Mouse (Mus musculus): ENCODE measurements at regions not wholly inside any gene's neighbourhood (a gene's known extent, or its start where the extent isn't known, plus 50 kb on each side); places are given as distances from the start of the nearest gene placed in this dataset.
A peak's percentile ranks its signal among the peaks of the same experiment; 100 is the strongest.

DNA sequence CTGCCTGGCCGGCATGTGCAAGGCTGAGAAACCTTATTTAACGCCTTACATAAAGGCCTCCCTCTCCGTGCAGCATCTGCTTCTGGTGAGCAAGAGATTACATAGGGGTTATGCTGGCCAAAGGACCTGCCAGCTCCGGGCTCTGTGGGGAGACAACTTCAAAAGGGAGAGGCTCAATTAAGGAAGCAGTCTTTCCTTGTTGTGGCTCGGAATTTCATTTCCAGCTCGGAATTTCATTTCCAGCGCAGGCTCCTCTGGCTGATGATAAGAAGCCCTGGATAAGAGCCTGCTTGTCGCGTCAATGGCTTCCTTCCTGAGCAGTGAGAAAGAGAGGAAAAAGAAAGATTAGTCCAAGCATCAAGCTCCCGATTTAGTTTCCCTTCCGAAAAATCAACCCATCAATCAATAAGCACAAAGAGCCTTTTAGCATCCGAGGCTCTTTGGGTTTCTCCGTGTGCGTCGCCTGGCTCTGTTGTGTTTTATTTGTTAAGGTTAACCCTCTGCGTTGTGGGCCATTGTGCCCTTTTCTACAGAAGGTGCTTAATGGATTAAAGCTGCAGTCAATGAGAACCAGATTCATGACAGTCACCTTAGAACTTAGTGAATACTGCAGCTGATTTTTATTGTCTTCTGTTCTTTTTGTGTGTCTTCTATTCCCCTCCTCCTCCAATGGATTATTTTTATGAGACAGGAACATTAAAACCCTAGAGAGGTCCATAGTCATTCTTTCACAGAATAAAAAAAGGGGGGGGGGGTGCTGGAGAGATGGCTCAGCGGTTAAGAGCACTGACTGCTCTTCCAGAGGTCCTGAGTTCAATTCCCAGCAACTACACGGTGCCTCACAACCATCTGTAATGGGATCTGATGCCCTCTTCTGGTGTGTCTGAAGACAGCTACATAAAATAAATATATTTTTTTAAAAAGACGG, 218.3 kb downstream of the Myo1b start:
- peak; percentile 57 for DNase-seq (ENCODE audit: extremely low spot score, low spot score)

DNA sequence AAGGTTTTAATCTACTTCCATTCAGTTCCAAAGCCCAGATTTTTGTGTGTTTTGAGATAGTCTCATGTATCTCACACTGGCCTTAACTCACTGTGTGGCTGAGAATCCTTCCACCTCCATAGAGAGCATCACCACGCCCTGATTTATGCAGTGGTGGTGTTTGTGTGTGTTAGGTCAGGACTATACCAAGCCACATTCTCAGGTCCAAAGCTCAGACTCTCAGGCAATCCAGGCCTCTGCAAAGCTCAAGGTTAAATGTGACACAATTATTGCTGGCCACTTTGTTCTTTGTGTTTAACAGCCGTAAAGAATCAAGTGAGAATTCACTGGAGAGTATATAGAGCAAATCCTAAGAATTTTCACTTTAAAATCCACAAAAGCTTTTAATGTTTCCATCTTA, 218.2 kb upstream of the Nabp1 start:
- DNase-seq (ENCODE audit: extremely low spot score, low spot score) = no peak

DNA sequence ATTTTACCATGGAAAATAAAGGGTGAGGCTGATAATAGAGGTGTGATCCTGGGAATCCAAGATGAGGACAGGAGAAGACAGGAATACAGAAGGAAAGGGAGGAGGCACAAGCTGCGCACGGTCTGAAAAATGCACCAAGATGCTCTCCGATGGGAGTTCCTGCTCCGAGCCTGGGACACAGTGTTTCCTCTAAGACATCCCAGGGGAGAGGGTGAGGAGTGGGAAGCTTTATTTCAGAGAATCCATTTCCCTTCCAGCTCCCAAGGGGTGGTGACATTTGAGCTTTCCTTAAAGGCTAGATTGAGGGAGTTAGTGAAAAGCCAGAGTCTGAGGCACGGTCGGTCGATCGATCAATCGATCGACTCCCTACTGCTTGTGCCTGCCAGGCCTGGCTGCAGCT, 212.7 kb upstream of the Nabp1 start:
- no peak for DNase-seq (ENCODE audit: extremely low spot score, low spot score)

DNA sequence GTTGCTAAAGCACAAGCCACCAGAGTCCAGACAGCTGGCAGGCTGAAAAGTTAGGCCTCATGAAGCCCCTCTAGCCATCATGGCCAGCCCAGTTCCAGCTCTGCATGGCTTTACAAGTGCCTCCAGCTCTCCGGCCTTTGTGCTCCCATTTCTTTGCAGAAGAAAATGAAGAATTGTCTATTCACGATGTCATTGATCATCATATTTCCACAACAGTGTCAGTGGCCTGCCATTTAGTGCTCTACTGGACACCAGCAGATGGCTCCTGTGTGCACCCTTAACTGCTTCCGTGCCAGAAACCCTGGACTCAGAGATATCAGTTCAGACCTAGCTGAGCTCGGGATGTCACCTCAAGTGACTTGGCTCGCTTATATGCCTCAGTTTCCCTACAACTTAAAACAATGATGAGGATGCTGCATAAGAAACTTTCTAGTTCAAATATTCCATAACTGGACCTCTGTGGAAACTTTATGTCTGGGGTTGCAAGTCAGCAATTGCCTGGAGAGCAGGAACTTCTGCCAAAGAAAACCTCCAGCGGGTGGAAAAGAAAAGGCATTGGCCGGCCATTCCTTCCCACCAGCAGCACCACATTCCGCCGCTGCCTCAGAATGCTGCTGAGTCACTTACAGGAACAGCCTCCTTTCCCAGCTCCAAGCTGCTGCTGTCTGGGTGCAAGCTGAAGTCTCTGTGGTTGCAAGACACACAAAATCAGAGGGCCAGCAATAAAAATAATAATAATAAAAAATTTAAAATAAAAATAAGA, 211.4 kb upstream of the Nabp1 start:
- DNase-seq (ENCODE audit: extremely low spot score, low spot score) = no peak

DNA sequence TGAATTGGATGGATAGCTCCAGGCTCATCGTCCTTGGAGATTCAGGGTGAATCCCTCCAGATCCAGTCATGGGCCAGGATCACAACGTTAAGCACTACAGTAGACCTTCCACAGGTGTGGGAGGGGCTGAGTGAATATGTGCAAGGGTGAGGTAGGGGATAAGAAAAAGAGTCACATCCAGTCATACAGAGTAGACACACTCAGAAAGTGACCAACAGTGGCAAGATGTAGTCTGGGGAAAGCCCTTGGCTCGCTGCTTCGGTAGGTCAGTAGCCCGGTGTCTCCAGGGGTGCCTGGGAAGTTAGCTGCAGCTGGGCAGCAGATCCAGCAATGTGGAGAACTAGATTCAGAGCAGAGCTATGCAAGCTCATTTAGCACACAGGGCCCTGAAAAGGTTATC, 210.7 kb upstream of the Nabp1 start:
- DNase-seq (ENCODE audit: extremely low spot score, low spot score) = no peak

DNA sequence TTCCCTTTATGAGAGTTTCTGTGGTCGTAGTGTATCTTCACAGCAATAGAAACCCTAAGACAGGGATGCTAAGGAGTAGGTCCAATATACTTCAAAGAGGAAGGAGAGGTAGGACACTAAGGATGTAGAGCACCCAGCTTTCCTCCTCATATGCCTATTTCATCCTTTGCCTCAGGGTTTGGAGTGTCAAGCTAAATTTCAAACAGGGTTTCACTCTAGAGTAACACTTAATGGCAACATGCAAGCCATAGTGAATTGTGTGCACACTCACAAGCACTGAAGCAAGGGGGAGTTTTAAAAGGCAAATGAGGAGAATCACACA, 210.0 kb upstream of the Nabp1 start:
- DNase-seq (ENCODE audit: extremely low spot score, low spot score) = no peak

DNA sequence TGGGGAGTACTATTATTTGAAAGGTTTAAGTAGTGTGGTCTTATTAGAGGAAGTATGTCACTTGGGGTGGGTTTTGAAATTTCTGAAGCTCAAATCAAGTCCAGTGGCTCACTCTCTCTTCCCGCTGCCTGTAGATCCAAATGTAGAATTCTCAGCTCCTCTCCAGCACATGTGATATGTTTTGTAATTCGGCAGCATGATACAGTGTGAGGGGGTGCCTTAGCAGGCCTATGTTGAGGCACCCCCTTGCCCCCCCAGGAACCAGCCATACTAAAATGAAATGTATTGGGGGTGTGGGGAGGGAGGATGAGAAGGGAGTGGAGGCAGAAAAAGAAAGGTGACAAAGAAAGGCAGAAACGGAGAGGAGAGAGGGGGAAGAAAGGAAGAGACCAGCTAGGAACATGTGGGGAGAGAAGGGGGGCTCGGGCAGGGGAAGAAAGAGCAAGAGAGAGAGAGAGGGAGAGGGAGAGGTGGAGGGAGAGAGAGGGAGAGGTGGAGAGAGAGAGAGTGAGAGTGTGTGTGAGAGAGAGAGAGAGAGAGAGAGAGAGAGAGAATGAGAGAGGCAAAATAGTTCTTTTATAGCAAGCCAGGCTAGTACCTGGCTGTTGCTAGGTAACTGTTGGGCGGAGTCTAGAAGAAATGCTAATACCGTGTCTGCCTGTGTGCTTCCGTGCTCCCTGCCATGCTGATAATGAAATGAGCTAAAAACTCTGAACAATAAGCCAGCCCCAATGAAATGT, 209.4 kb upstream of the Nabp1 start:
- DNase-seq (ENCODE audit: extremely low spot score, low spot score) = no peak

DNA sequence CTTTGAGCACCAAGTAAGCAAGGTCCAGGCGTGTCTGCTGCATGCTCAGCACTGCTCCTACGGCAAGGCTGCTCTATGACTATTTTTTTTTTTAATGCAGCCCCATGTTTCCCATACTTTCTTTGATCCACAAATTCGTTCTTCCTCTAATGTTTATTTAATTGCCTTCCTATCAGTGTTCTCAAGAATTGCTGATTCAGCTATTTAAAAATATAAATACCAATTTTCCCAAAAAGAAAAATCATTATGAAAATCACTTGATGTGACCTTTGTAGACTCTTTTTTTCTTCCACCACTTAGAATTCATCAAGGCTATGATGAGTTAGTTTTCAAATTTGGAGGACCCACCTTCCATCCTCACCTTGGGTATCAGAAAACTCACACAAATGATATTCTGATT, 208.5 kb upstream of the Nabp1 start:
- no peak for DNase-seq (ENCODE audit: extremely low spot score, low spot score)

DNA sequence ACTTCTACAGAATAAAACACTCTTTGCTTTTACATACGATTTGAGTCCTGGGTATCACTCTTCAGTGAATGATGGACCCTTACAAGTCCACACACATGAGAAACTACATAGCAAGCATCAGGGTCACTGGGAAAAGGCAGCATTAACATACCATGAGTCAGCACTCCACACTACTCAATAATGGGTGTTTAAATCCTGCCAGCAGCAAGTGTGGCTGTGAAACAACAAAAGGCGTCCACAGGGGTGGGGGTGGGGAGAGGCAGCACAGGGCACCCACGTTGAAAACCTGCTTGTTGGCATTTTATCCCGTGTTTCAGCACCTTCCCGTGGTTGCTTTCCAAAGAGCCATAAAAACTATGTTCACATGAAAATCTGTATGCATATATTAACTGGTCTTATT, 204.0 kb upstream of the Nabp1 start:
- DNase-seq (ENCODE audit: extremely low spot score, low spot score) = no peak

DNA sequence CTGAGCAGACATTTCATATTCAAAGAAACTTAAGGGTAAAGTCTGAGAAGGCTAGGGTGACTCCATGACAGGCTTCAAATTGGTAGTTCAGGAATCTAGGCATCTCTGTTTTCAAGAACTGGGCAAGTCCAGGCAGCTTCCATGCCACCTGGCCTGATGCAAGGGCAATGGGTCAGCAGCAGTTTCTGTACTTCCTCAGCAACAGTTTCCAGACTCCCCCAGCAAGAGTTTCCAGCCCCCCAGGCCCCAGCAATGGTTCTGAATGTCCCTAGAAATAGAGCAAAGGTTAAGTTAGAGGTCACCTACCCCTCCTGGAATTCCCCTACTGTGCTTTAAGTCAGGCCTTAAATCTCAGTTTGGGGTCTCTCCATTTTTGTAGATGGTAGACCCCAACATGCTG, 203.6 kb upstream of the Nabp1 start:
- DNase-seq (ENCODE audit: extremely low spot score, low spot score) = no peak

DNA sequence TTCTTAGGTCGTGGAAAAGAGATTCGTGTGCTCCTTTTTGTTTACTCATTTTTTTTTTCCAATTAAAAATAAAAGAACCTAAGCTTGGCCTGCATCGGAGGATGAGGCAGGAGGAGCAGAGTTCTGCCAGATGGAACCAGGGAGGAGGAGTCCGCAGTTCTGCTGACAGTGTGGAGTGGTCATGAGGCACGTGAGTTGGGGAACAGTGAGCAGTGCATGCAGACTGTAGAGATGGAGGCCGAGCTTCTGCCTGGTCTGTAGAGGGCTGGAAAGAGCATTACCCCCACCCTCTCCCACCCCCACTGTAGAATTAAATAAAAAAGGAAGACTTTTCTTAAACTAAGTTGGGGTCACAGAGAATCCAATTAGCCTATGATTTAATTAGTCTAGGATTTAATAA, 202.5 kb upstream of the Nabp1 start:
- no peak for DNase-seq (ENCODE audit: extremely low spot score, low spot score)

DNA sequence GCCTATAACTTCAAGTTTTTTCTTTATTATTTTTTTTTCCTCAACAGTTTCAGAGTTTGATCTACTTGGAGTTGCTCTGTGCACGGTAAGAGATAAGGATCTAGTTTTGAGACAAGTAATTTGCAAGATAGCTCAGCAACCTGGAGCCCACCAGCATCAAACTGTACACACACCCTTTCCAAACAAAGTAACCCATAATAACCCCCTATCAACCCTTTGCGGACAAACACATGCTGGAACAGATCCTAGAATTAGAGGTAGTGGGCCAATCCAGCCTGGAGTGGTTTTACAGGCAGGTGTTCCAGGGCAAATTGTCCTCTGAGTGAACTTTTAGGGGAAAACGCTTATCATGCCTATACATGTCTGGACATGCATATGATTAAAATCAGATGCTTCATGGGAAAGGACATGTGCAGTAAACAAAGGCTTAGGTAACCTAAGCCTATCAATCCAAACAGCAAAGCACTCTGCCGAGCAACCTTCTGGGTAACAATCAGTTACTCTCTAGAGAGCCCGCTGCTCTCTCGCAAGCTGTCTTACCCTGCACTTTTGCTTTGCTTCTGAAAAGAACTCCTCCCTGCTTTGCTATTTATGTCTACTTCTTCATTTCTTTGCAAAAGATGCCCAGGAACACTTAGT, 200.2 kb upstream of the Nabp1 start:
- DNase-seq (ENCODE audit: extremely low spot score, low spot score) = no peak

DNA sequence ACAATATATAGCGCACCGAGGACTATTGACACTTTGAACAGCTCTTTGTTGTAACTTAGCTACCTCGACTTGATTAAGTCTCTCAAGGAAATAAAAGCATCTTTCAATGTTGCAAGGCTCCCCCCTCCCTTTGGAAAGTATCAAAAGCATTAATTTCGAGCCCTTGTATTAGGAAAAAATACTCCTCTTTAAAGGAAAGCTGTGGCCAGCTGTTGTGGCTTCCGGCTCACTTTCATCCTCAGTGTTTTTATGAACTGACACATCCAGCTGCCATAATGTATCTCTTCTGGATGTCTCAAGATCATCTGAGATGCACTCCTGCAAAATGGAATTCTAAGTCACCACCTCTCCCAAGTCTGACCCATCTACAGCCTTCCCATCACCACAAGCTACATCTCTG, 199.6 kb upstream of the Nabp1 start:
- no peak for DNase-seq (ENCODE audit: extremely low spot score, low spot score)

DNA sequence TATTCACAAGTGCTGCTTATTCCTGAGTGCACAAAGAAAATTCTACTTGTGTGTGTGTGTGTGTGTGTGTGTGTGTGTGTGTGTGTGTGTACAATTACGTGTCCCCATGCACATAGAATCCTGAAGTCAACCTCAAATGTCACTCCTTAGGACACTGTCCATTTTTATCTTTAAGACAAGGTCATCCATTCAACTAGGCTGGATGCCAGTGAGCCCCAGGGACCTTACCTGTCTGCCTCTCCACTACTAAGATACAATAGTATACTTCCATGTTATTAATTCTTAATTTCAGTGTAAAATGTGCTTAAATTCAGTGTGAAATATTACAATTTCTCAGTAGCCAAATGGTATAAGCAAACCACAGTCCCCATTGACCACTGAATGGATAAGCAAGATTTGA, 193.5 kb upstream of the Nabp1 start:
- no peak for DNase-seq (ENCODE audit: extremely low spot score, low spot score)

DNA sequence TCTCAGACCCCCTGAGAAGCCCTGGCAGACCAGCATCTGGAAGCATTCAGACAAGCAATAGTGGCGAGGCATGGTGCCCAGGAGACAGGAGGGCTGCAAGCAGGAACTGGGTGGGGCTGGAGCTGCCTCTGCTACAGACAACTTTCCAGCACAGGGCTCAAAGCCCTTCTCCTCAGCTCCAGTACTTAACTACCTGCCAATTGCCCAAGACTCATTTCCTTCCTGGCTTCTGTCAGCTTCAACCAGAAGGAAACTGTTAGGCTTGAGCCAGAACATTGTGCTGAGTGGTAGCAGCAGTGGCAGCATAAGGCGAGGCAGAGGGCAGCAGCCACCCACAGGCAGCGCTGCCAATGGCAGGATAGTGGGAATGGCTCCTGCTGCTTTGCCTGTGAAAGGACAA, 193.1 kb upstream of the Nabp1 start:
- DNase-seq (ENCODE audit: extremely low spot score, low spot score) = no peak

DNA sequence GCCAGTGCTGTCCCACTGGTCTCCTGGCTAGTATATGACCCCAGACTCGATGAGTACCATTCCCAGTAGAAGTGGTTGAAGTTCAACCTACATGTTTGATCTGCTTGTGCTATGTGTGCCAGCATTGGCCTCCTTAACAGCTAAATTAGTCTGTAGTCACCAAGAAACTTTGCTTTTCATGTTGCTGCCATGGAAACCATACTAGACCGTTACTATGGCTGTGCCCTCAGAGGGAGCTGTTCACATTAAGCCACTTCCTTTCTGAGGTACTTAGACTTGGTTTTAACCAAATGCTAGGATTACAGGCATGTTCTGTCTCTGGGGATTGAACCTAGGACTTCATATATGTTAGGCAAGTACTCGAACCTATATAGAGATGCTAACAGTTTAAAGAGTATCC, 191.8 kb upstream of the Nabp1 start:
- no peak for DNase-seq (ENCODE audit: extremely low spot score, low spot score)

DNA sequence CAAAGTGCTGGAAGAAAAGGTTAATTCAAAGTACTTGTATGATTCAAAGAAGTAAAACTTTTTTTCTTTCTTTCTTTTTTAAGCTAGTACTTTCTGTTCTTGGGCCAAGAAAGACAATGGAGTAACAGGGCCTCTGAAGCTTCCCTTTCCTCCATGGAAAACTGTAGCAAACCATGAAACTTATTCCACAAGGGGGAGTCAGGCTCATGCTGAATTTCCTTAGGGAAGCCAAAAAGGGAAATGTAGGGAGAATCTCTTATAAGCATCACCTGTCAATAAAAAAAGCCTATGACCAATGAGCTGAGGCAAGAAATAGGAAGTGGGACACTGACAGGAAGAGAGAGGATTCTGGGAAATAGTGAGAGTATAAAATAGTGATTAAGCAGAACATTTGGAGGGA, 190.7 kb upstream of the Nabp1 start:
- no peak for DNase-seq (ENCODE audit: extremely low spot score, low spot score)

DNA sequence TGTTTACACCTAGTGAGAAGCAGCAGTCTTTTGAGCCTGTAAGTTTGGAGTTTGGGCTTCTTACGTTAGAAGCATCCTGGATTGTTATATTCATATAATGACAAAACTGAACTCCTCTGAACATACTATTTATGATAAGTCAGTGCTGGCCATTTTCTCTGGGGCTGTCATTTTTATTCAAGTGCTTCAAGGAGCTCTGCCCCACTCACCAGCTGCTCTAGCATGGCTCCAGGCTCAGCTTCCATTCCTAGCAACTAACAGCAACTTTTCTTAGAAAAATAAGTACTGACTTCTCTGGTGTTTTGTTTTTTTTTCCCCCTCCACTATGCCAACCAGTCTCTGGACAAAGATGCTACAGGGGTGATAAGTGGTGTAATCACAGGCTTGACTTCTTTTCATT, 182.3 kb upstream of the Nabp1 start:
- no peak for DNase-seq (ENCODE audit: extremely low spot score, low spot score)

DNA sequence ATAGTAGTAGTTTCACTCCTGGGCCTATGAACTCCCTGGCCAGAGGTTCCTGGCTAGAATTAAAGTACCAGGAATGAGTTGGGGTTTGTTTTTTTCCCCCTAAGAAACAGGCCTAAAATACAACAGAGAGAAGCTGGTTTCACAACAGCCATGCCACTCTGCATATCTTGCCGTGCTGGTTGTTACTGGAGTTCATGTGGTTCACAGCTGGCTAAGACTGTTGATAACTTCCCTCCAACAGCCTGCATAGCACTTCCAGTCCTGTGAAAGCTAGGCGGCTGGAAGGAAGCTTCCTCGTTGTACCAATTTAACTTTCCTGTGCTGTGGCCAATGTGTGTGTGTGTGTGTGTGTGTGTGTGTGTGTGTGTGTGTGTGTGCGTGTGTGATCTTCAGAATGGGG, 179.0 kb upstream of the Nabp1 start:
- DNase-seq (ENCODE audit: extremely low spot score, low spot score) = no peak

DNA sequence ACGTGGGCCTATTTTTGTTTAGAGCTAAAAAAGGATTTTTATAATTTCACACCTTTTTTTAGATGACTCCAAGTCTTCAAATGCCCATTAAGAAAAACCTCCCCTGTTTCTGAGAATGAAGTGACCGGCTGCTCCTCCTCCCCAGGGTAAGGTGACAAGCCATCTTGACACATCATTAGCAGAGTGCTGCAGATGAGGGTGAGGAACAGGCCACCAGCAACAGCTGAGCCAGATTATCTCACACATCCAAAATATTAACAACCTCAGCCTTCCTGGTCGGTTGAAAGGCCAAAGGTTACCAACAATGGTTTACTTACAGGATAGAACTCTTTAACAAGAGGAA, 172.4 kb upstream of the Nabp1 start:
- peak; percentile 27 for DNase-seq (ENCODE audit: extremely low spot score, low spot score)

DNA sequence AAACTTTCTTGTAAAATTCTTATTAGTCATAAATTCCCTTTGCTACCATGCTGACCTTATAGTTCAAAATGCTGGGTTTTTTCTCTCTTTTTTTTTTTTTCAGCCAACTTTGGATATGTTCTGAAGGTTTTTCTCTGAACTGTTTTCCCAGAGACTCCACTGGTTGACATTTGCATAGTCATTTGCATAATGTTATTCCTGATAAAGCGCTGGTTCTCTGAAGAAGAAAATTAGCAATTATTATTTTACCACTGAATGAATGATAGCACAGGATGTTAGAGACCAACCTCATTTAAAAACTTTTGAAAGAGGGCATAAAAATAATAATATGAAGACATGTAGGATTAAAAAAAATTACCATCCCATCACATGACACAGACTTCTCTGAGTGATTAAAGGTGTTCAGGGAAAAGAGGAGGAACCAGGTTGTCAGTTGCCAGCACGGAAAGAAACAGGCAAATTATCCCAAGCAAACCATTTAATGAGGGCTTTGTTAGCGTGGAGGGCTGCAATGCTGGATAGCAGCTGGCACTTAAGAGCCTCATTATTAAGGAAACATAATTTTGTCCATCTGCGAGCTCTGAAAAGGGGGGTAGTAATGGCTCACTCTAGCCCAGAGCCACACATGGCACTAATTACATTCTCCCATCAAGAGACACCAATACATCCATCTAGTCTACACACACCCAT, 171.9 kb upstream of the Nabp1 start:
- DNase-seq (ENCODE audit: extremely low spot score, low spot score) = peak; percentile 17

Data from neural tube, embryonic 10.5 days (tissue).